Mouse (Mus musculus) heart, postnatal 25 days (tissue): Measurements from ENCODE around the gene Tcea2. TPM values are rescaled to one million over a fixed set of nuclear protein-coding genes. Genes with fewer than 3 reads are reported as not detected.

Source experiments
- DNase-seq: peaks from one replicate; pipeline ENCODE4 v3.0.0; 2022; ENCODE audit warnings: low spot score
- intact Hi-C: fragments of 180-260 bp; cut with DNase I; formaldehyde crosslinking; loops from one replicate; pipeline ENCODE4 v1.15.1; 2025
- total RNA-seq, 2 experiments: library from RNA; stranded (reverse); gene quantifications; 2 replicates each; pipeline ENCODE4 v1.2.3; 2021

Tcea2 gene
- total RNA-seq, 2 experiments from 2014 or later = 5.8 to 6.4 TPM

- intact Hi-C loops = loop anchor here (10.0 kb wide), 1 partner anchor 187 kb away; no protein-coding TSS in a partner anchor
- no peak for DNase-seq
These were observed 8.1 kb upstream of the Tcea2 start for GRCm38 (mm10) chr2:181671984-181672383.

GRCm38 (mm10) chr2:181673501-181673900 lies 6.6 kb upstream of the Tcea2 start:
- DNase-seq = no peak
- intact Hi-C loops = loop anchor here (10.0 kb wide), 1 partner anchor 189 kb away; no protein-coding TSS in a partner anchor

- no peak for DNase-seq
- intact Hi-C loops = loop anchor here (1.0 to 10.0 kb wide), 2 partner anchors 12 to 190 kb away; no protein-coding TSS in a partner anchor
These were observed 5.2 kb upstream of the Tcea2 start for GRCm38 (mm10) chr2:181674934-181675333.

- intact Hi-C loops = loop anchor here (1.0 to 10.0 kb wide), 2 partner anchors 12 to 191 kb away; no protein-coding TSS in a partner anchor
- DNase-seq = peak; percentile 86
These were observed 4.7 kb upstream of the Tcea2 start for GRCm38 (mm10) chr2:181675454-181675853.

GRCm38 (mm10) chr2:181676424-181676823 lies 3.7 kb upstream of the Tcea2 start:
- DNase-seq = no peak
- intact Hi-C loops = loop anchor here (10.0 kb wide), 1 partner anchor 192 kb away; no protein-coding TSS in a partner anchor

- intact Hi-C loops = loop anchor here (10.0 kb wide), 1 partner anchor 192 kb away; no protein-coding TSS in a partner anchor
- peak; percentile 63 for DNase-seq
These were observed 2.9 kb upstream of the Tcea2 start for GRCm38 (mm10) chr2:181677096-181677754.

GRCm38 (mm10) chr2:181677755-181678098 lies 2.4 kb upstream of the Tcea2 start:
- intact Hi-C loops = loop anchor here (1.0 to 10.0 kb wide), 3 partner anchors 18 to 193 kb away; no protein-coding TSS in a partner anchor
- DNase-seq = no peak

- peak; percentile 67 for DNase-seq
- intact Hi-C loops = loop anchor here (1.0 to 10.0 kb wide), 3 partner anchors 19 to 194 kb away; no protein-coding TSS in a partner anchor
These were observed 1.3 kb upstream of the Tcea2 start for GRCm38 (mm10) chr2:181678780-181679179.

GRCm38 (mm10) chr2:181680716-181681117 lies 607 bp downstream of the Tcea2 start:
- DNase-seq = no peak
- intact Hi-C loops = loop anchor here (2.0 kb wide), 1 partner anchor 26 kb away; no protein-coding TSS in a partner anchor

- no peak for DNase-seq
- intact Hi-C loops = loop anchor here (2.0 kb wide), 1 partner anchor 25 kb away; no protein-coding TSS in a partner anchor
These were observed 1.9 kb downstream of the Tcea2 start for GRCm38 (mm10) chr2:181681978-181682377.

- no peak for DNase-seq
- intact Hi-C loops = no loop called here
These were observed 3.3 kb downstream of the Tcea2 start for GRCm38 (mm10) chr2:181683381-181683780.

- intact Hi-C loops = no loop called here
- no peak for DNase-seq
These were observed 4.6 kb downstream of the Tcea2 start for GRCm38 (mm10) chr2:181684713-181685112.

- intact Hi-C loops = no loop called here
- DNase-seq = no peak
These were observed 5.6 kb downstream of the Tcea2 start for GRCm38 (mm10) chr2:181685686-181686085.

GRCm38 (mm10) chr2:181687586-181687985 lies 7.5 kb downstream of the Tcea2 start:
- intact Hi-C loops = no loop called here
- DNase-seq = no peak

- no peak for DNase-seq
- intact Hi-C loops = no loop called here
These were observed 9.5 kb downstream of the Tcea2 start for GRCm38 (mm10) chr2:181689466-181690160.

- no peak for DNase-seq
- intact Hi-C loops = no loop called here
These were observed 11.0 kb downstream of the Tcea2 start for GRCm38 (mm10) chr2:181691083-181691482.

GRCm38 (mm10) chr2:181691571-181691970 lies 11.5 kb downstream of the Tcea2 start:
- intact Hi-C loops = no loop called here
- DNase-seq = no peak

- no peak for DNase-seq
These were observed 12.2 kb downstream of the Tcea2 start for GRCm38 (mm10) chr2:181692304-181692703.

GRCm38 (mm10) chr2:181693339-181694280 lies 13.5 kb downstream of the Tcea2 start, which contains the start of gene Rgs19:
Rgs19 (minus strand) TSS chr2:181693977.
- peak; percentile 76 for DNase-seq
- intact Hi-C loops = no loop called here

More at GRCm38 (mm10) chr2:181692304-181692703, 12.2 kb downstream of the Tcea2 start:
- intact Hi-C loops = no loop called here

- no peak for DNase-seq
These were observed 14.5 kb downstream of the Tcea2 start for GRCm38 (mm10) chr2:181694581-181694980.

More at GRCm38 (mm10) chr2:181694581-181694980, 14.5 kb downstream of the Tcea2 start:
- intact Hi-C loops = no loop called here
